Mouse (Mus musculus) heart, embryonic 12.5 days (tissue): ENCODE measurements around the gene Pde4d. TPM values are rescaled to one million over a fixed set of nuclear protein-coding genes. Genes with fewer than 3 reads are reported as not detected.

ENCODE experiments used
- ATAC-seq: fragments of 200-750 bp; cut with Nextera tagmentation; 2 replicates; pipeline ENCODE4 v1.8.0; 2017; ENCODE audit warnings: moderate TSS enrichment, moderate library complexity; ENCODE audit not compliant: insufficient number of reproducible peaks, low FRiP score
- H3K27ac ChIP-seq: fragments of 300-500 bp; sonication (generic); 2 replicates; pipeline ENCODE4 v1.5.1; 2016; ENCODE audit warnings: mild to moderate bottlenecking, moderate library complexity; ENCODE audit not compliant: poor library complexity, severe bottlenecking
- H3K27me3 ChIP-seq: fragments of 300-500 bp; sonication (generic); replicated peaks from 2 replicates; pipeline ENCODE4 v1.6.1; 2016; ENCODE audit warnings: mild to moderate bottlenecking, moderate library complexity
- H3K36me3 ChIP-seq: fragments of 300-500 bp; sonication (generic); 2 replicates; pipeline ENCODE4 v1.6.1; 2016; ENCODE audit warnings: mild to moderate bottlenecking, moderate library complexity
- H3K4me1 ChIP-seq: fragments of 300-500 bp; sonication (generic); replicated peaks from 2 replicates; pipeline ENCODE4 v1.6.1; 2016; ENCODE audit warnings: mild to moderate bottlenecking
- H3K4me2 ChIP-seq: fragments of 300-500 bp; sonication (generic); 2 replicates; pipeline ENCODE4 v1.6.1; 2016; ENCODE audit warnings: mild to moderate bottlenecking, moderate library complexity
- H3K4me3 ChIP-seq: fragments of 300-500 bp; sonication (generic); 2 replicates; pipeline ENCODE4 v1.5.1; 2016; ENCODE audit warnings: mild to moderate bottlenecking
- H3K9ac ChIP-seq: fragments of 300-500 bp; sonication (generic); 2 replicates; pipeline ENCODE4 v1.6.1; 2016; ENCODE audit warnings: mild to moderate bottlenecking, moderate library complexity
- H3K9me3 ChIP-seq: fragments of 300-500 bp; sonication (generic); replicated peaks from 2 replicates; pipeline ENCODE4 v1.6.1; 2016; ENCODE audit warnings: mild to moderate bottlenecking, moderate library complexity
- WGBS: fragments of 180-500 bp; shearing (Covaris S2); methylation state at CpG from one replicate; pipeline ENCODE4 v1.1.7; 2016; 5-methylcytosine and 5-hydroxymethylcytosine counted together
- polyA plus RNA-seq: library from polyadenylated mRNA; unstranded; fragments of >200 nt; fragmentation: Nextera tagmentation; extraction: Ambion mirVana; gene quantifications from 2 replicates; pipeline ENCODE4 v1.2.1, GENCODE M21; 2016

Gene Pde4d
- polyA plus RNA-seq, 1 experiment from 2014 or later: 34.2 TPM

GRCm38 (mm10) chr13:108642259-108642658, 192.5 kb downstream of the Pde4d start:
- Histone ChIP-seq H3K4me2 (no peak overlapping the region), H3K4me1 (0 out of 2 replicates have a peak, but pooled peaks cover 4% of the 10 kb centered on the region), H3K36me3 (no peaks in the 10 kb centered on the region), H3K27ac (no peak overlapping the region), H3K27me3 (no peaks in the 10 kb centered on the region), H3K4me3 (no peak overlapping the region), H3K9me3 (no peaks in the 10 kb centered on the region), H3K9ac (no peak overlapping the region)
- 80% methylated on average over 5 of the region's 5 CpGs for WGBS
- ATAC-seq: no peak

GRCm38 (mm10) chr13:108646801-108647200, 197.1 kb downstream of the Pde4d start:
- no peak for ATAC-seq
- Histone ChIP-seq H3K27me3 (no peaks in the 10 kb centered on the region; the same call in 1 of the 2 replicates), H3K4me2 (peak overlapping the region; percentile 25; the same call in 1 of the 2 replicates), H3K27ac (no peak overlapping the region), H3K4me1 (0 out of 2 replicates have a peak, but pooled peaks cover 5% of the 10 kb centered on the region), H3K9me3 (no peaks in the 10 kb centered on the region), H3K4me3 (no peak overlapping the region), H3K36me3 (no peaks in the 10 kb centered on the region), H3K9ac (no peak overlapping the region)
- 69% methylated on average over 6 of the region's 6 CpGs for WGBS

- ATAC-seq: peak; percentile 73
- H3K9ac ChIP-seq: no peak overlapping the region
- 40% methylated on average over 11 of the region's 11 CpGs for WGBS
Measured at GRCm38 (mm10) chr13:108647239-108647638, 197.5 kb downstream of the Pde4d start.

GRCm38 (mm10) chr13:108654026-108654723, 204.4 kb downstream of the Pde4d start:
- no peak overlapping the region for H3K4me2 ChIP-seq
- 74% methylated on average over 10 of the region's 10 CpGs for WGBS
- H3K36me3 ChIP-seq: no peaks in the 10 kb centered on the region
- H3K4me3 ChIP-seq: no peak overlapping the region
- H3K27me3 ChIP-seq: no peaks in the 10 kb centered on the region; the same call in 1 of the 2 replicates
- H3K4me1 ChIP-seq: no peaks in the 10 kb centered on the region
- ATAC-seq: no peak
- H3K9ac ChIP-seq: no peak overlapping the region
- no peaks in the 10 kb centered on the region for H3K9me3 ChIP-seq
- H3K27ac ChIP-seq: no peak overlapping the region

More at GRCm38 (mm10) chr13:108647239-108647638, 197.5 kb downstream of the Pde4d start:
- no peak overlapping the region for H3K4me3 ChIP-seq
- no peak overlapping the region for H3K27ac ChIP-seq
- peak overlapping the region; percentile 25; the same call in 1 of the 2 replicates for H3K4me2 ChIP-seq
- no peaks in the 10 kb centered on the region for H3K36me3 ChIP-seq
- H3K4me1 ChIP-seq: 0 out of 2 replicates have a peak, but pooled peaks cover 5% of the 10 kb centered on the region
- H3K27me3 ChIP-seq: no peaks in the 10 kb centered on the region; the same call in 1 of the 2 replicates
- H3K9me3 ChIP-seq: no peaks in the 10 kb centered on the region

- Histone ChIP-seq H3K4me1 (no peaks in the 10 kb centered on the region), H3K27ac (no peak overlapping the region), H3K4me3 (no peak overlapping the region), H3K36me3 (no peaks in the 10 kb centered on the region), H3K9ac (no peak overlapping the region), H3K9me3 (no peaks in the 10 kb centered on the region), H3K27me3 (no peaks in the 10 kb centered on the region), H3K4me2 (no peak overlapping the region)
- ATAC-seq: no peak
Measured at GRCm38 (mm10) chr13:108666579-108666978, 216.8 kb downstream of the Pde4d start.

GRCm38 (mm10) chr13:108667077-108667476, 217.3 kb downstream of the Pde4d start:
- Histone ChIP-seq H3K27me3 (no peaks in the 10 kb centered on the region), H3K9me3 (no peaks in the 10 kb centered on the region), H3K4me2 (no peak overlapping the region), H3K27ac (no peak overlapping the region), H3K9ac (no peak overlapping the region), H3K36me3 (no peaks in the 10 kb centered on the region), H3K4me3 (no peak overlapping the region), H3K4me1 (no peaks in the 10 kb centered on the region)
- no peak for ATAC-seq
- WGBS: 74% methylated on average over 1 of the region's 1 CpGs

- no peaks in the 10 kb centered on the region for H3K4me1 ChIP-seq
- no peak for ATAC-seq
- H3K36me3 ChIP-seq: no peaks in the 10 kb centered on the region
- no peaks in the 10 kb centered on the region for H3K9me3 ChIP-seq
- H3K4me3 ChIP-seq: no peak overlapping the region
- no peak overlapping the region for H3K27ac ChIP-seq
- no peak overlapping the region for H3K4me2 ChIP-seq
- no peaks in the 10 kb centered on the region for H3K27me3 ChIP-seq
- H3K9ac ChIP-seq: no peak overlapping the region
Measured at GRCm38 (mm10) chr13:108677056-108677455, 227.3 kb downstream of the Pde4d start.

- no peak overlapping the region for H3K27ac ChIP-seq
- 87% methylated on average over 4 of the region's 4 CpGs for WGBS
- no peaks in the 10 kb centered on the region for H3K9me3 ChIP-seq
- no peak overlapping the region for H3K9ac ChIP-seq
- peaks cover 3% of the 10 kb centered on the region; the same call in 1 of the 2 replicates for H3K4me1 ChIP-seq
- no peaks in the 10 kb centered on the region for H3K36me3 ChIP-seq
- no peak overlapping the region for H3K4me2 ChIP-seq
- no peaks in the 10 kb centered on the region for H3K27me3 ChIP-seq
- no peak for ATAC-seq
- no peak overlapping the region for H3K4me3 ChIP-seq
Measured at GRCm38 (mm10) chr13:108683018-108683417, 233.3 kb downstream of the Pde4d start.

- no peak overlapping the region for H3K4me2 ChIP-seq
- peaks cover 3% of the 10 kb centered on the region; the same call in 1 of the 2 replicates for H3K4me1 ChIP-seq
- no peaks in the 10 kb centered on the region for H3K27me3 ChIP-seq
- no peak overlapping the region for H3K9ac ChIP-seq
- no peaks in the 10 kb centered on the region for H3K36me3 ChIP-seq
- H3K4me3 ChIP-seq: no peak overlapping the region
- no peak overlapping the region for H3K27ac ChIP-seq
- no peak for ATAC-seq
- 71% methylated on average over 7 of the region's 7 CpGs for WGBS
- H3K9me3 ChIP-seq: no peaks in the 10 kb centered on the region
Measured at GRCm38 (mm10) chr13:108685817-108686216, 236.1 kb downstream of the Pde4d start.

- 47% methylated on average over 2 of the region's 2 CpGs for WGBS
- ATAC-seq: no peak
- no peak overlapping the region for H3K4me2 ChIP-seq
Measured at GRCm38 (mm10) chr13:108686262-108686661, 236.5 kb downstream of the Pde4d start.

GRCm38 (mm10) chr13:108686807-108687206, 237.1 kb downstream of the Pde4d start:
- Histone ChIP-seq H3K9me3 (no peaks in the 10 kb centered on the region), H3K4me2 (no peak overlapping the region), H3K9ac (no peak overlapping the region), H3K36me3 (no peaks in the 10 kb centered on the region), H3K4me3 (no peak overlapping the region), H3K27ac (no peak overlapping the region), H3K4me1 (peaks cover 3% of the 10 kb centered on the region; the same call in 1 of the 2 replicates), H3K27me3 (no peaks in the 10 kb centered on the region)
- no peak for ATAC-seq
- whole genome bisulfite sequencing: 78% methylated on average over 4 of the region's 4 CpGs

More at GRCm38 (mm10) chr13:108686262-108686661, 236.5 kb downstream of the Pde4d start:
- H3K4me1 ChIP-seq: peaks cover 3% of the 10 kb centered on the region; the same call in 1 of the 2 replicates
- no peaks in the 10 kb centered on the region for H3K9me3 ChIP-seq
- no peaks in the 10 kb centered on the region for H3K27me3 ChIP-seq
- H3K9ac ChIP-seq: no peak overlapping the region
- H3K4me3 ChIP-seq: no peak overlapping the region
- H3K36me3 ChIP-seq: no peaks in the 10 kb centered on the region
- no peak overlapping the region for H3K27ac ChIP-seq
